Comparison of ENCODE assay signal across 12 mouse cellular contexts in the genomic region with DNA sequence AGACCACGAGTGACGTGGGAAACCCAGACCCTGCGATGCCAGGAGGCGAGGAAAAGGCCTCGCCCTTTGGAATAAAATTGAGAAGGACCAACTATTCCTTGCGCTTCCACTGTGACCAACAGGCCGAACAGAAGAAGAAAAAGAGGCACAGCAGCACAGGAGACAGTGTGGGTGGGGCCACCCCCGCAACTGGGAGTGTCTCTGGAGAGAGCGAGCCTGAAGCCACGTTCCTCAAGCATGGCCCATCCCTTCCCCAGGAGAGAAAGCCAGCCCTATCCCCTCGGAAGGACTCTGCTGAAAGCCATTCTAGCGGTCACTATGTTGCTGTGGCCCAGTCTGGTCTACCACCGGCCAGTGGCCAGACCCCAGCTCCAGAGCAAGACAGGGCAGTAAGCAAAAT. TPM values are rescaled to one million over a fixed set of nuclear protein-coding genes. Genes with fewer than 3 reads are reported as not detected.
DNase-seq lines count a peak whose midpoint lies in the region; ATAC-seq and TF ChIP-seq lines count a peak whose summit lies in the region.
"Had no signal": no experiment of that assay in that cellular context is flagged by ENCODE, and none has a peak within 500 bp of the region (broad histone marks: within the 10 kb centered on the region; RNA-seq: fewer than 3 reads in every experiment).

No protein-coding gene starts in this region.

- WGBS in hindbrain, embryonic 11.5 days, result 80% methylated on average over 13 of the region's 13 CpGs
- 72% methylated on average over 13 of the region's 13 CpGs for WGBS in hindbrain, embryonic 10.5 days
- WGBS in intestine, postnatal 0 days, result 83% methylated on average over 13 of the region's 13 CpGs

- H3K27ac ChIP-seq in hindbrain, embryonic 11.5 days (ENCODE audit: low read depth, low read length), result no peak overlapping the region
- H3K27ac ChIP-seq in hindbrain, embryonic 10.5 days, result no peak overlapping the region
- H3K27ac ChIP-seq in intestine, postnatal 0 days (ENCODE audit: low read depth, low read length), result no peak overlapping the region
- H3K27ac ChIP-seq: forebrain, embryonic 12.5 days; liver, embryonic 13.5 days; macrophage had no signal

- H3K4me2 ChIP-seq in hindbrain, embryonic 11.5 days (replicated peaks; ENCODE audit: low read depth, low read length), result no peak overlapping the region
- peak overlapping the region; percentile 62; the same call in 1 of the 2 replicates for H3K4me2 ChIP-seq in intestine, postnatal 0 days (replicated peaks; ENCODE audit: low read depth)
- H3K4me2 ChIP-seq: forebrain, embryonic 12.5 days had no signal

- peaks cover 13% of the 10 kb centered on the region for H3K27me3 ChIP-seq in hindbrain, embryonic 11.5 days (ENCODE audit: control insufficient read depth, insufficient read depth, low read length)
- H3K27me3 ChIP-seq in hindbrain, embryonic 10.5 days (ENCODE audit: insufficient read depth, poor library complexity, severe bottlenecking), result peaks cover 56% of the 10 kb centered on the region
- peaks cover 71% of the 10 kb centered on the region for H3K27me3 ChIP-seq in E14TG2a.4 (ENCODE audit: insufficient read depth, low read length)
- no peaks in the 10 kb centered on the region for H3K27me3 ChIP-seq in intestine, postnatal 0 days (replicated peaks; ENCODE audit: control insufficient read depth, insufficient read depth, low read length)

- 0 out of 2 replicates have a peak, but pooled peaks have one; percentile 28 for ATAC-seq in hindbrain, embryonic 11.5 days (ENCODE audit: low FRiP score)
- no peak for ATAC-seq in intestine, postnatal 0 days
- ATAC-seq: midbrain, embryonic 16.5 days had no signal

- H3K4me3 ChIP-seq in hindbrain, embryonic 11.5 days (ENCODE audit: low read depth, low read length), result no peak overlapping the region
- no peak overlapping the region for H3K4me3 ChIP-seq in hindbrain, embryonic 10.5 days
- H3K4me3 ChIP-seq in E14TG2a.4 (replicated peaks; ENCODE audit: low read length), result peak overlapping the region; percentile 67
- H3K4me3 ChIP-seq in intestine, postnatal 0 days (ENCODE audit: low read depth, low read length), result no peak overlapping the region

- DNase-seq in hindbrain, embryonic 11.5 days (ENCODE audit: low spot score), result no peak
- DNase-seq in hindbrain, embryonic 10.5 days (ENCODE audit: low spot score), result no peak
- DNase-seq in ES-CJ7 (ENCODE audit: low read depth, low spot score), result peak; percentile 24
- no peak for DNase-seq in ovary, postnatal 36 days (ENCODE audit: low spot score)
- DNase-seq in spleen, postnatal 4 days (ENCODE audit: low spot score in 2 of 2), result no peak
- DNase-seq: cerebellum, adult 11-12 months; liver, embryonic 13.5 days had no signal

- no peaks in the 10 kb centered on the region; the same call in 1 of the 2 replicates for H3K4me1 ChIP-seq in hindbrain, embryonic 11.5 days (replicated peaks; ENCODE audit: control insufficient read depth, insufficient read depth, low read length)
- H3K4me1 ChIP-seq in hindbrain, embryonic 10.5 days (replicated peaks), result peaks cover 25% of the 10 kb centered on the region
- H3K4me1 ChIP-seq in E14TG2a.4 (replicated peaks; ENCODE audit: low read depth, low read length), result peaks cover 54% of the 10 kb centered on the region
- no peaks in the 10 kb centered on the region for H3K4me1 ChIP-seq in intestine, postnatal 0 days (replicated peaks; ENCODE audit: control insufficient read depth, insufficient read depth, low read length)

- H3K9me3 ChIP-seq in hindbrain, embryonic 11.5 days (ENCODE audit: control insufficient read depth, low read length), result no peaks in the 10 kb centered on the region
- 0 out of 2 replicates have a peak, but pooled peaks cover 2% of the 10 kb centered on the region for H3K9me3 ChIP-seq in hindbrain, embryonic 10.5 days
- no peaks in the 10 kb centered on the region for H3K9me3 ChIP-seq in E14TG2a.4 (ENCODE audit: low read length)
- H3K9me3 ChIP-seq in intestine, postnatal 0 days (ENCODE audit: control insufficient read depth), result no peaks in the 10 kb centered on the region
- H3K9me3 ChIP-seq: forebrain, embryonic 12.5 days; liver, embryonic 13.5 days had no signal

- peaks cover 2% of the 10 kb centered on the region; the same call in 1 of the 2 replicates for H3K36me3 ChIP-seq in hindbrain, embryonic 11.5 days (ENCODE audit: control insufficient read depth, insufficient read depth, low read length)
- peaks cover 72% of the 10 kb centered on the region for H3K36me3 ChIP-seq in hindbrain, embryonic 10.5 days
- H3K36me3 ChIP-seq in E14TG2a.4 (ENCODE audit: insufficient read depth, low read length), result no peaks in the 10 kb centered on the region
- H3K36me3 ChIP-seq in intestine, postnatal 0 days (ENCODE audit: control insufficient read depth, insufficient read depth), result peaks cover 32% of the 10 kb centered on the region

- H3K9ac ChIP-seq in hindbrain, embryonic 11.5 days (ENCODE audit: low read depth, low read length), result no peak overlapping the region
- H3K9ac ChIP-seq in intestine, postnatal 0 days (ENCODE audit: low read depth, low read length), result no peak overlapping the region
- H3K9ac ChIP-seq: forebrain, embryonic 12.5 days; liver, embryonic 13.5 days had no signal

- TF ChIP-seq CTCF in E14TG2a.4 (conservative IDR thresholded peaks at IDR 0.05; ENCODE audit: low read length), result no peak
- no peak for TF ChIP-seq CTCF in intestine, postnatal 0 days (IDR thresholded peaks at IDR 0.05; ENCODE audit: low read depth)

RNA-seq across cellular contexts. Expression of a gene that starts 46.9 kb away (rescaled TPM):
- polyA plus RNA-seq in hindbrain, embryonic 11.5 days (2014; fragmentation: Nextera tagmentation; extraction: Ambion mirVana), result 17.2 and 18.9 TPM in 2 replicates
- 17.6 and 23.3 TPM in 2 replicates for polyA plus RNA-seq in hindbrain, embryonic 10.5 days (2016; fragmentation: Nextera tagmentation; extraction: Ambion mirVana)
- 4.1 and 7.5 TPM in 2 replicates for polyA plus RNA-seq in intestine, postnatal 0 days (2015; fragmentation: Nextera tagmentation; extraction: Ambion mirVana)
